Mouse (Mus musculus): Measurements from ENCODE around the gene Greb1.
A peak's percentile ranks its signal among the peaks of the same experiment; 100 is the strongest.

DNA sequence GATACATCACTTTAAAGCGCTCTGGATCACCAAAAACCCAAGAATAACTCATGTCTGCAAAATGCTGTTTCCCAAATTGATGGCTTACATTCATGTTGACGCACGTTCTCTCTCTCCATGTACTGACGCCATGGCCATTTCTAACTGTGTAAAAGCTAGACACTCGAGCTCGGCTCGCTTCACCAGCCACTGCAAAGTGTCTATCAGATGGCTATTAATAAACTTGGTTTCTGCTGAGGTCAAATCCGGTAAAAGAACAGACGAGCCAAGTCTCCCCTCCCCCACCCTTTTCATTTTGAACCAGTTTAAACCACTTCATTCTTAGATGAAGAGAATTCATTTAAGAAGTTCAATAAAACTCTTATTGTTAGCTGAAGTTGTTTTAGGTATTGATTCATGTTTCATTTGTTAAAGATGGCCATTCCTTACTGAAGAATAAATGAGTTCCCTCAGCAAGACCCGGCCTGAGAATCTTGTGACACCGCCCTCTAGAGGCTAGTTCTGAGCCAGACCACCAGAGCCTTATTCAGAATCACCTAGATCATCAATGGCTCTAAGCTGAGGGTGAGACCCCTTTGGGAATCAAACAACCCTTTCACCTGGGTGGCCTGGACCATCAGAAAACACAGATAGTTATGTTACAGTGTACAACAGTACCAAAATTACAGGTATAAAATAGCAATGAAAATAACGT, 161.5 kb downstream of the Greb1 start:
- TF ChIP-seq CTCF (IDR thresholded peaks at IDR 0.05; ENCODE audit: low read depth) (peak; percentile 35), EP300 (IDR thresholded peaks at IDR 0.05; ENCODE audit: low read depth) (no peak)

Measured in liver, embryonic 14.5 days (tissue).